Mouse (Mus musculus) ES-Bruce4 (cell line): ENCODE data around the gene Sorl1. TPM values are rescaled to one million over a fixed set of nuclear protein-coding genes. Genes with fewer than 3 reads are reported as not detected.

Experiments used
- H3K27ac ChIP-seq: 2 replicates; pipeline ENCODE4 v1.5.1; 2012; ENCODE audit warnings: low read length, inconsistent platforms; ENCODE audit not compliant: insufficient read depth
- H3K27me3 ChIP-seq: 2 replicates; pipeline ENCODE4 v1.6.1; 2012; ENCODE audit warnings: mild to moderate bottlenecking, low read length, inconsistent platforms; ENCODE audit not compliant: control insufficient read depth, poor library complexity, insufficient read depth, severe bottlenecking
- H3K36me3 ChIP-seq: 2 replicates; pipeline ENCODE4 v1.6.1; 2012; ENCODE audit warnings: inconsistent platforms, mild to moderate bottlenecking, low read length, moderate library complexity; ENCODE audit not compliant: control insufficient read depth, poor library complexity, insufficient read depth, severe bottlenecking
- H3K4me1 ChIP-seq: one replicate; pipeline ENCODE4 v1.8.1; 2011; ENCODE audit warnings: low read length; ENCODE audit not compliant: control insufficient read depth, insufficient read depth
- H3K4me3 ChIP-seq: 2 replicates; pipeline ENCODE4 v1.5.1; 2011; ENCODE audit warnings: low read depth, mild to moderate bottlenecking, low read length
- H3K9ac ChIP-seq: 2 replicates; pipeline ENCODE4 v1.6.1; 2012; ENCODE audit warnings: low read depth, mild to moderate bottlenecking, inconsistent platforms; ENCODE audit not compliant: poor library complexity, severe bottlenecking
- H3K9me3 ChIP-seq: replicated peaks from 2 replicates; pipeline ENCODE4 v1.6.1; 2012; ENCODE audit warnings: mild to moderate bottlenecking, low read length, inconsistent platforms; ENCODE audit not compliant: control insufficient read depth, poor library complexity, insufficient read depth, severe bottlenecking
- CTCF ChIP-seq: IDR thresholded peaks from one replicate; pipeline ENCODE4 v1.8.1; 2011; ENCODE audit warnings: low read depth, low read length
- EP300 ChIP-seq: IDR thresholded peaks from 2 replicates; pipeline ENCODE4 v1.6.1; 2011; ENCODE audit warnings: low read depth, low read length; ENCODE audit not compliant: insufficient read depth
- POLR2A ChIP-seq: IDR thresholded peaks from one replicate; pipeline ENCODE4 v1.8.1; 2011; ENCODE audit warnings: low read length; ENCODE audit not compliant: insufficient read depth
- polyA plus RNA-seq: library from polyadenylated mRNA; stranded (reverse); fragments of >200 nt; gene quantifications from 2 replicates; pipeline ENCODE4 v1.2.4, GENCODE M21; 2011; ENCODE audit warnings: low read depth; ENCODE audit not compliant: missing spikeins, insufficient read depth, insufficient read length

The Sorl1 gene
- polyA plus RNA-seq, 1 experiment = 17.6 TPM

DNA sequence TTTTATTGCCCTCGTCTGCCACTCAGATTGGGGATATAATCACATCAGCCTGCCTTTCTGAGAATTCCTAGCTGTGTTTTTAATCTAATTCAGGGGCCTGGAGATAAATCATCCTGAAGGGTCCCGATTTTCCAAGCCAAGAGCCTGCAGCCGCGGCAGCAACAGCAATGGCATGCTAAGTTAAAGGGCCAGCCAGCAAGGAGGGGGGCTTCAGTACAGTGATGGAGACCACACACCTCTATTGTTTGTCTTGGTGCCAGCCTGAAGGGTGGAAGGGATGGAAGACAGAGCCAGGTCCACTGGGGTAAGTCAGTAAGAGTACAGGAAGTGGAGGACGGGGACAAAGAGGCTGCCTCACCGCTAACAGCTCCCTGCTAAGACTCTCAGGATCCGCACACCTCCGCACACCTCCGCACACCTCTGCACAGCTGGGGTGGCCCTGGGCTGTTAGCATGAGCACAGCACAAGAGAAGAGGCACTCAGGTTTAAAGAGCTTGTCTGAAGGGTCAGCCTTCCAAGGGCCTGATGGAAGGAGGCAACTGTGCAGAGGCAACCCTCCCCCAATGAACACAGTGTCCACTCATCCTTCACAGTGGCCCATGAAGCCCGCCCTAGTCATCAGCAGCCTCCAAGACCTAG lies 7.6 kb downstream of the Sorl1 start:
- H3K27me3 ChIP-seq = no peaks in the 10 kb centered on the region
- H3K9ac ChIP-seq = no peak overlapping the region
- no peak overlapping the region for H3K4me3 ChIP-seq
- no peak for TF ChIP-seq POLR2A
- no peak for TF ChIP-seq EP300
- TF ChIP-seq CTCF = no peak
- no peaks in the 10 kb centered on the region for H3K36me3 ChIP-seq
- H3K4me1 ChIP-seq = peaks cover 3% of the 10 kb centered on the region
- no peak overlapping the region for H3K27ac ChIP-seq
- no peaks in the 10 kb centered on the region for H3K9me3 ChIP-seq

DNA sequence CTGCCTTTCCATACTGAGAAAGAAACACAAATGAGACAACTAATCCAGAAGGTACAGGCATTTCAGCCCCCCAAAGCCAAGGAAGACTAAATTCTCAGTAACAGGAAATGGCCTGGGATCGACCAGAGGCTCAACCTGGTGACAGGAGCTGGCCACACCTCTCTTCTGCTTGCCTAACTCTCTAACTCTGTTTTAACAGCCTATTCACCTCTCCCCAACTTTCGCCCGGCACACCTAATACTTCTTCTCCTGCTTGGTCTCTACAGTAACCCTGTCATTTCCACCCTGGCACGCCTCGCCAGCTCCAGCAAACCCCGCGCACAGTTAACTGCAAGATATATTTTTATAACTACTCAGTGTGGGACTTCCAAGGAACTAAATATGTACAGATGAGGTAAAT lies 9.0 kb downstream of the Sorl1 start:
- H3K4me3 ChIP-seq = no peak overlapping the region
- no peak overlapping the region for H3K9ac ChIP-seq
- no peak overlapping the region for H3K27ac ChIP-seq
- TF ChIP-seq EP300 (no peak), POLR2A (no peak), CTCF (no peak)
- H3K9me3 ChIP-seq = no peaks in the 10 kb centered on the region
- no peaks in the 10 kb centered on the region for H3K27me3 ChIP-seq
- H3K4me1 ChIP-seq = peaks cover 6% of the 10 kb centered on the region
- H3K36me3 ChIP-seq = no peaks in the 10 kb centered on the region

DNA sequence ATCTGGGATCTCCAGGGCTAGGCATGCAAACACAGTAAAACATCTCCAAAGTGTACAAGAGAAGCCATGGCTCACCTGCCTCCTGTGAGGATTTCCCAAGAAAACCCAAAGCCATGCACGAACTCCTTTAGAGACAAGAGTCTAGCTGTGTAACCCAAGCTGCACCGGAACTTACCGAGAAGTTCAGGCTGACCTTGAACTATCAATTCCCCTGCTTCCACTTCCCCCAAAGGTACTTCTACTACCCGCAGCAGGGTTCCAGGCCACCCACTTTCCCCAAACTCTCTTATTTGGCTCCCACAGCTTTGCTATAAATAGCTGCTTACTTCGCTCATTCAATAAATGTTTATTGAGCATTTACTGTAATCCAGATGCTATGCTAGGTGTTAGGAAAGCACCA lies 10.8 kb downstream of the Sorl1 start:
- Histone ChIP-seq H3K27ac (no peak overlapping the region), H3K9me3 (no peaks in the 10 kb centered on the region), H3K36me3 (no peaks in the 10 kb centered on the region), H3K9ac (no peak overlapping the region), H3K4me1 (peaks cover 8% of the 10 kb centered on the region), H3K27me3 (no peaks in the 10 kb centered on the region), H3K4me3 (no peak overlapping the region)
- TF ChIP-seq EP300 (no peak), CTCF (no peak), POLR2A (no peak)

DNA sequence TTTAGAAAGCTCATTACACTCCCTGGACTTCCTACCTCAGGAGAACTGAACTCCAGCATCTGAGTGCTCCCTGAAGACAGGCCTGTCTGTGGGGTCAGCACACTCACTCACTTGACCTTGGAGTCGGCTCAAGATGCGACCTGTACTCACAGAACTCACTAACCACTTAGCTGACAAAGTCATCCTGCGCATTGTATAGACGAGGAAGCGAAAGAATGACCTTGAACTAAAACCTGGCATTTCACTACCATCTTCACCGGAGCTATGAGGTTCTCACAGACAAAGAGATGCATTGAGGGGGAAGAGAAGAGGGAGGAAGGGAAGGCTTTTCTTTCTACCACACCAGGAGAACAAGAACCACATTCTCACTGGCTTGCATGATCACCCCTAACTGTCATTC lies 11.4 kb downstream of the Sorl1 start:
- Histone ChIP-seq H3K27ac (no peak overlapping the region), H3K27me3 (no peaks in the 10 kb centered on the region), H3K4me3 (no peak overlapping the region), H3K9me3 (no peaks in the 10 kb centered on the region), H3K9ac (no peak overlapping the region), H3K4me1 (peaks cover 11% of the 10 kb centered on the region), H3K36me3 (no peaks in the 10 kb centered on the region)
- TF ChIP-seq EP300 (no peak), CTCF (no peak), POLR2A (no peak)

DNA sequence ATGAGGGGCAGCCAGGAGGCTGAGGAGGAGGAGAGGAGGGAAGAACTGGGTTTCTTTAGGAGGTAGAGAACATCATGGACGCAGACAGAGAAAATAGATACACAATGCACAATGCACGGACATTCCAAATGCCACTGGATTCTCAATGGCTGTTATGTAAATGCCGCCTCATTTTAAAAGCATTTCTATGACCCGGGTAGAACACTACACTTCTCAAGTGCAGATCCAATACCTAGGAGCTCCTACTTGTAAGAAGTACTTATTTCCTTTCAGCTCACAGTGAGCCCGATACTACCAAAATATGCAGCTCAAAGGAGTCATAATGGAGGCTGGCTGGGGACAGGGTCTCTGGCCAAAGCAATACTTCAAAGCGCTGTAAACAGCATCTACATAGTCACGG lies 12.8 kb downstream of the Sorl1 start:
- H3K4me3 ChIP-seq = no peak overlapping the region
- TF ChIP-seq EP300 (no peak), CTCF (no peak), POLR2A (no peak)
- H3K27ac ChIP-seq = no peak overlapping the region
- no peak overlapping the region for H3K9ac ChIP-seq
- no peaks in the 10 kb centered on the region for H3K36me3 ChIP-seq
- no peaks in the 10 kb centered on the region for H3K9me3 ChIP-seq
- peaks cover 11% of the 10 kb centered on the region for H3K4me1 ChIP-seq
- H3K27me3 ChIP-seq = no peaks in the 10 kb centered on the region

DNA sequence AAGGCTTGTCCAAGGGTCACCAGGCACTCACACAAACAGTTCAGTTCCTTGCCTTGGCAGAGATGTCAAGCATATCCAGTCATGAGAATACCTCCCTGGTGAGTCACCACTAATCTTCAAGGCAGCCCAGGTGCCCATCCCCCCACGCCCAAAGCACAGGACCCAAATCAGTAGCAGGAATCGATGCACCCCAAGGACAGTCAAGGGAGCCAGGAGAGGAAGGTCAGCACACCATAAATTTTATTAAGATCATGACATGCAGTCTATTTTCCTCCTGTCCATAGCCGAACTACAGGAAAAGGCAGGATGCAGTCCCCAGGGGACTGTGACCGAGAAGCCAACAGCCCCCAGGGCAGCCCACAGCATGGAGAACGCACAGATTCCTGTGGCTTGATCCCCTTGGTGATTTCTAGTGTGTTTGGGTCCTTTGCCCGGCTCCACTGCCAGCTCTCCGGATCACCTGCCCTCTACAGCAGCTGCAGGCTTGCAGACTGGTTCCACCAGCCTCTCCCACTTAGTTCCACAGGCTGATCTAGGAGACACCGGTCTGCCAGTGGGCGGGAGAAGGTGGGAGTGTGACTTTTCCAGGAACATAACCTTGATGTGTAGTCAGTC lies 14.2 kb downstream of the Sorl1 start:
- peak overlapping the region; percentile 51 for H3K27ac ChIP-seq
- no peaks in the 10 kb centered on the region for H3K9me3 ChIP-seq
- H3K4me1 ChIP-seq = peaks cover 11% of the 10 kb centered on the region
- H3K4me3 ChIP-seq = no peak overlapping the region
- no peaks in the 10 kb centered on the region for H3K36me3 ChIP-seq
- no peak overlapping the region for H3K9ac ChIP-seq
- TF ChIP-seq CTCF (no peak), EP300 (peak; percentile 47; the same call in 1 of the 2 replicates), POLR2A (no peak)
- H3K27me3 ChIP-seq = no peaks in the 10 kb centered on the region
